Mouse (Mus musculus) MEL (cell line): ENCODE measurements around the gene Catsper4.

Experiments used
- CTCF ChIP-seq, 3 experiments: IDR thresholded peaks in 2 of 3; conservative IDR thresholded peaks in 1 of 3; 2 replicates each; pipeline ENCODE4 v1.5.1; 2011 to 2012; ENCODE audit warnings: low read length in 3 of 3, low read depth in 2 of 3, mild to moderate bottlenecking in 2 of 3, improper control_type of control experiment in 1 of 3, inconsistent platforms in 1 of 3, mixed read lengths in 1 of 3, moderate library complexity in 1 of 3; ENCODE audit not compliant: control insufficient read depth in 1 of 3, insufficient read depth in 1 of 3, poor library complexity in 1 of 3, severe bottlenecking in 1 of 3
- MAZ ChIP-seq: IDR thresholded peaks from 2 replicates; pipeline ENCODE4 v1.6.1; 2012; ENCODE audit warnings: low read depth, mild to moderate bottlenecking, inconsistent platforms, low read length, improper control_type of control experiment
- TCF12 ChIP-seq: IDR thresholded peaks from 2 replicates; pipeline ENCODE4 v1.6.1; 2014; ENCODE audit warnings: low read depth, mild to moderate bottlenecking, inconsistent platforms, low read length, improper control_type of control experiment, moderate library complexity

GRCm38 (mm10) chr4:134250116-134250929 lies 23.1 kb upstream of the Catsper4 start:
- TF ChIP-seq CTCF (IDR thresholded peaks at IDR 0.05 in 2 of 3, conservative IDR thresholded peaks at IDR 0.05 in 1 of 3; ENCODE audit: control insufficient read depth in 1 of 3, insufficient read depth in 1 of 3, low read depth in 2 of 3, low read length in 3 of 3, poor library complexity in 1 of 3, severe bottlenecking in 1 of 3) (no peak), MAZ (no peak), TCF12 (no peak)
